Comparison of ENCODE assay signal across 38 mouse cellular contexts in the genomic region with DNA sequence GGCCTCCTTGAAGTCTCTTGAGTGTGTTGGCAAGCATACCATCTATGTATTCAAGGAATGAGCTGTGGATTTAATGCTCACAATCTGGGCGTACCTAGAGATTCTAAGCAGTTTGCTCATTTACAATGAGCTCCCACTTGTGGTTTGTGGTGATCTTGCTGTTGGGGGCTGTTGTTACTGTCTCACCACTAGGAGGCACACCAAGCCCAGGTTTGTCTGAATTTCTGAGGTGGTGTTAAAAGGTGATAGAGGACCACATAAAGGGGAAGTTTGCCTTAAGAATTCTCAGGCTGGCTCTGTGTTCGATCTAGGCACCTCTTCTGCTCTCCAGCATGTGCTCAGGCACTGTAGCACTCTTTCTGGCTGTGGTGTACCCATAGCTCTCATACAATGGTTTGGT. TPM values are rescaled to one million over a fixed set of nuclear protein-coding genes. Genes with fewer than 3 reads are reported as not detected.
A peak's percentile ranks its signal among the peaks of the same experiment; 100 is the strongest.
DNase-seq lines count a peak whose midpoint lies in the region; ATAC-seq lines count a peak whose summit lies in the region.
"Had no signal": no experiment of that assay in that cellular context is flagged by ENCODE, and none has a peak within 500 bp of the region (broad histone marks: within the 10 kb centered on the region; RNA-seq: fewer than 3 reads in every experiment).

No protein-coding gene starts in this region.

- no peak overlapping the region for H3K4me3 ChIP-seq in midbrain, embryonic 16.5 days (ENCODE audit: low read depth, low read length)
- H3K4me3 ChIP-seq: embryonic facial prominence, embryonic 12.5 days; hindbrain, embryonic 10.5 days; layer of hippocampus, adult 2 months; liver, embryonic 12.5 days; lung, embryonic 15.5 days; midbrain, embryonic 10.5 days had no signal

- H3K9me3 ChIP-seq in midbrain, embryonic 16.5 days (replicated peaks; ENCODE audit: control insufficient read depth, low read length, poor library complexity, severe bottlenecking): peaks cover 18% of the 10 kb centered on the region
- H3K9me3 ChIP-seq: lung, embryonic 15.5 days had no signal

- no peaks in the 10 kb centered on the region for H3K4me1 ChIP-seq in midbrain, embryonic 16.5 days (ENCODE audit: control insufficient read depth, insufficient read depth, low read length)
- H3K4me1 ChIP-seq: embryonic facial prominence, embryonic 12.5 days; hindbrain, embryonic 10.5 days; liver, embryonic 12.5 days; lung, embryonic 15.5 days; midbrain, embryonic 10.5 days had no signal

- peak; percentile 6 for DNase-seq in heart, adult 11 months
- DNase-seq in heart, adult 9 months (ENCODE audit: low spot score in 2 of 2): no peak
- peak; percentile 79 for DNase-seq in 416B (ENCODE audit: low read depth)
- peak; percentile 0 for DNase-seq in brain, adult 2 months (ENCODE audit: low read depth, low spot score)
- DNase-seq in frontal cortex, adult 2 months (ENCODE audit: extremely low spot score in 1 of 2, low spot score in 1 of 2): no peak
- DNase-seq in testis, postnatal 14 days (ENCODE audit: low spot score): no peak
- DNase-seq: adrenal gland, adult 8-10 months; cerebellum, adult 11 months; cerebellum, adult 9-11 months; forebrain, postnatal 0 days; kidney, postnatal 25 days; layer of hippocampus, postnatal 36 days; lung, postnatal 36 days; right cerebral cortex, adult 18-20 months; right cerebral cortex, postnatal 4 days; thymus, postnatal 14 days had no signal

- ATAC-seq in megakaryocyte progenitor cell, adult 5-6 weeks (replicated peaks; ENCODE audit: poor library complexity): peak; percentile 99
- ATAC-seq in midbrain, embryonic 16.5 days: no peak
- ATAC-seq: activated CD4-positive, CD25-positive, alpha-beta regulatory T cell, adult 4 months; forebrain, postnatal 0 days; hindbrain, embryonic 16.5 days; intestine, postnatal 0 days; liver, embryonic 12.5 days had no signal

- no peaks in the 10 kb centered on the region for H3K27me3 ChIP-seq in midbrain, embryonic 16.5 days (ENCODE audit: control insufficient read depth, insufficient read depth, low read depth, low read length)
- H3K27me3 ChIP-seq: embryonic facial prominence, embryonic 12.5 days; liver, embryonic 12.5 days; lung, embryonic 15.5 days had no signal

- no peak overlapping the region for H3K27ac ChIP-seq in midbrain, embryonic 16.5 days (ENCODE audit: low read length)
- H3K27ac ChIP-seq: embryonic facial prominence, embryonic 12.5 days; hindbrain, embryonic 10.5 days; layer of hippocampus, adult 2 months; liver, embryonic 12.5 days; lung, embryonic 15.5 days; midbrain, embryonic 10.5 days had no signal

- H3K4me2 ChIP-seq in midbrain, embryonic 16.5 days (ENCODE audit: low read length): no peak overlapping the region
- H3K4me2 ChIP-seq: embryonic facial prominence, embryonic 12.5 days; heart, embryonic 11.5 days; liver, embryonic 12.5 days; lung, embryonic 15.5 days had no signal

- WGBS in midbrain, embryonic 16.5 days: 76% methylated on average over 2 of the region's 2 CpGs

- H3K9ac ChIP-seq in midbrain, embryonic 16.5 days (ENCODE audit: low read depth, low read length): no peak overlapping the region
- H3K9ac ChIP-seq: embryonic facial prominence, embryonic 12.5 days; forebrain, postnatal 0 days; liver, embryonic 12.5 days; lung, embryonic 15.5 days had no signal

- no peaks in the 10 kb centered on the region for H3K36me3 ChIP-seq in midbrain, embryonic 16.5 days (ENCODE audit: control insufficient read depth, insufficient read depth, low read length)
- H3K36me3 ChIP-seq: embryonic facial prominence, embryonic 12.5 days; hindbrain, embryonic 10.5 days; liver, embryonic 12.5 days; lung, embryonic 15.5 days; midbrain, embryonic 10.5 days had no signal

RNA-seq across cellular contexts. Expression of a gene that starts 13.6 kb away (rescaled TPM):
- total RNA-seq in megakaryocyte progenitor cell, adult 5-6 weeks (2015): 70.6 and 88.3 TPM in 2 replicates
- total RNA-seq in megakaryocyte progenitor cell, adult 5-6 weeks (2017): 15.6 and 18.7 TPM in 2 replicates
- not detected in 2 replicates for polyA plus RNA-seq in frontal cortex, adult 2 months (2012; rRNA removed)
- polyA plus RNA-seq in midbrain, embryonic 16.5 days (2015; fragmentation: Nextera tagmentation; extraction: Ambion mirVana): not detected in 2 replicates
- total RNA-seq: adrenal gland, adult 8-10 months; forebrain, postnatal 0 days; gastrocnemius, postnatal 4 days; layer of hippocampus, adult 2 months; layer of hippocampus, postnatal 36 days; left cerebral cortex, postnatal 10 days; midbrain, postnatal 0 days had no signal
- polyA plus RNA-seq: activated CD4-positive, CD25-positive, alpha-beta regulatory T cell, adult 4 months; brain, embryonic 14.5 days; embryonic facial prominence, embryonic 12.5 days; forebrain, embryonic 11.5 days; forebrain, postnatal 0 days; heart, embryonic 11.5 days; heart, postnatal 0 days; hindbrain, embryonic 10.5 days; hindbrain, embryonic 16.5 days; intestine, postnatal 0 days; kidney, embryonic 14.5 days; limb, embryonic 11.5 days; lung, embryonic 15.5 days; midbrain, postnatal 0 days; neural tube, embryonic 14.5 days; stomach, embryonic 14.5 days had no signal

Comparison
In these comparisons a context has a peak if more than half of its experiments do, and no peak if none do; other contexts are left out.
1. DNase-seq: peak in heart, adult 11 months (single experiment), 416B (single experiment) and brain, adult 2 months (single experiment); none in heart, adult 9 months (0 of 2), frontal cortex, adult 2 months (0 of 2) and testis, postnatal 14 days (single experiment).